Mouse (Mus musculus): ENCODE data around the gene Cfap45.

DNA sequence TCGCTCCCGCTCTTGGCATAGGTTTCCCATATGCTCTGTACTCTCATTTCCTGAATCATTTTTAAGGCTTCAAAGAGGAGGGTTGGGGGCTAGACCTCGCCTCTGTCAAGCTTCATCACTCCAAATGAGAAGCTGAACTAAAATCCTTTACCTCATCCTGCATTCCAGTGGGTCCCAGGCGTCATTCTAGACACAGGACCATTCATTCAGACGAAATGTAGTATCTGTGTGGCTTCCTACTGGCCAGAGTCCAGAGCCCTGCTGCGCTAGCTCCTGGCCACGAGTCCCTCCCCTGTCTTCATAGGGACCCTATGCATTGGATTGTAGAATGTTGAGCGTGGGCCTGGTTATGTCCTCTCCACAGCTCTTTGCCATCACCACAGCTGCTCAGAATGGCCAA lies 15.8 kb upstream of the Cfap45 start:
- TF ChIP-seq MAFK (IDR thresholded peaks at IDR 0.05; ENCODE audit: borderline replicate concordance, low read depth, low read length) (no peak), CTCF (IDR thresholded peaks at IDR 0.05 in 2 of 3, conservative IDR thresholded peaks at IDR 0.05 in 1 of 3; ENCODE audit: control insufficient read depth in 1 of 3, insufficient read depth in 1 of 3, low read depth in 2 of 3, low read length in 3 of 3, poor library complexity in 1 of 3, severe bottlenecking in 1 of 3) (no peak), MAX (IDR thresholded peaks at IDR 0.05; ENCODE audit: low read length) (no peak), POLR2AphosphoS5 (IDR thresholded peaks at IDR 0.05; ENCODE audit: borderline replicate concordance, low read depth, low read length) (no peak), CHD1 (IDR thresholded peaks at IDR 0.05; ENCODE audit: low read depth, low read length) (no peak), ZNF384 (IDR thresholded peaks at IDR 0.05; ENCODE audit: low read depth, low read length) (no peak), POLR2A (IDR thresholded peaks at IDR 0.05; ENCODE audit: control insufficient read depth in 1 of 2, insufficient read depth in 1 of 2, low read depth in 1 of 2, low read length in 2 of 2, poor library complexity in 1 of 2) (no peak), USF2 (IDR thresholded peaks at IDR 0.05; ENCODE audit: borderline replicate concordance in 1 of 2, insufficient read depth in 1 of 2, low read depth in 1 of 2, low read length in 2 of 2) (no peak), ZC3H11A (IDR thresholded peaks at IDR 0.05; ENCODE audit: low read depth, low read length) (no peak)
